Mouse (Mus musculus) cerebellum, adult 11-12 months (tissue): ENCODE results near the gene Flot1.

Experiments
- DNase-seq: peaks from one replicate; pipeline ENCODE4 v3.0.0; 2022

Flot1 gene

GRCm38 (mm10) chr17:35812307-35812706 is 10.7 kb upstream of the Flot1 start:
- no peak for DNase-seq

DNA sequence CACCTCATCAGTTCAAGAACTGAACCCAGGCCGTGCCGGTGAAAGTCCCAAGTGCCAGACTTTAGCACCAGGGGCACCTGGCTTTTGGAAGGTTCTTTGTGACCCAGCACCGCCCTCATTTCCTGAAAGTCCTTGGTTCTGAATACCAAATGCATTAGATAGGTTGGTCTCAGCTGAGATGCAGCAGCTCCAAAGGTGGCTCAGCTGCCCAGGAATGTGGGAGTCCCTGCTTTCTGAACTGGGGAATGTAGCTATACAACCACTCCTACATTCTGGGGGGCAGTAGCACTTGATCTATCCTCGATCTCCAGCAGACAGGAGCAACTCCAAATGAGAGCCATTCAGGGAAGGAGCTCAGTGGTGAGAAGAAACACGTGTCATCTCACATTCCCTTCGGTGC is 10.3 kb upstream of the Flot1 start:
- no peak for DNase-seq

DNA sequence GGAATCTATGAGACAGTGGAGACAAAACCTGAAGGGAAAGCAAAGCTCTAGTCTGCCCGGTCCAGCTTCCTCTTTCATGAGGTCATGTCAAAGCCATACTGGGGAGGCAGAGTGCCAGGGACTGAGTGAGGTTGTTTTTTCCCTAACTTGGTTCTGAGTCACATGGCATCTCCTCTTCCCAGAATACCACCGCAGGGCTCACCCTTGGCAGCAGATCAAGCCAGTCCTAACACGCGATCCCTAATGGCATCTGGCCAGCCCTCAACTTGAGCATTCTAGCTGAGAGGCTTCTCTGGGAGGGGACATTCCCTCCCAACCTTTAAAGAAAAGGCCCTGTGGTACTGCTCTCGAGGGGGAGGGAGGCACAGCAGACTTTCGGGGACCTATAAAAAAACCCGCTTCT is 9.8 kb upstream of the Flot1 start:
- DNase-seq: no peak

DNA sequence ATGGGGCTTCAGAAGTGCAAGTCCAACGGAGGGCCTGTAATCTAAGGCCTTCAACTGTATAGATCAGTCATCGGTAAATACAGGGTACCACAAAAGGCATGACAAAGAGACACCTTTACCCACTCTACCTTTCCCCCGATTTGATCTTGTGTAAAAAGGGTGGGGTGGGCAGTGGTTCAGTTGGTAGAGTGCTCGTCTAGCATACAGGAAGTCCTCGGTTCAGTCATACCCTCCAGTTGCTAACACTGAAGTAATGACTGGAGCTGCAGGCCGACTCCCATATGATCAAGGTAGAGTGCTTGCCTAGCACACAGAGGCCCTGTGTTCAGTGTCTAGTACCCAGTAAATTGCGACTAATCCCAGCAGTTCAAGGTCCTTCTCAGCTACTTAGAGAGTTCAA is 9.4 kb upstream of the Flot1 start:
- DNase-seq: no peak

DNA sequence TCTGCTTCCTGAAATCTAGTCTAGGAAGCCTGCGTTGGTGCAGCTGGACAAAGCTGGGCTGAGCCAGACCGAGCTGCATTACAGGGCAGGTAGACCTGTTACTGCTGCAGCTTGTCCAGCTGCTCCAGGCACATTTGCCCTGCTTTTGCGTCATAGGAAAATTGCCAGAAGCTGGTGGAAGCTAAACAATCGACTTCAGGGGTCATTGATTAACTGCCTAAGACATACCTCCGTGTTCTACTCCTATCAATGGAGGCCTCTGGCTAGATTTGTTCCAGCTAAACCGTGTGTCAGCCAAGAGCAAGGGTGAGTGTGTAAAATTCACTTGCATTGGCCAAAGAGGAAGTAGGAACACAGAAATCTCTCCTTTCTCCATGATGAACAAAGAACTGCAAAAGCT is 8.4 kb upstream of the Flot1 start:
- DNase-seq: no peak

DNA sequence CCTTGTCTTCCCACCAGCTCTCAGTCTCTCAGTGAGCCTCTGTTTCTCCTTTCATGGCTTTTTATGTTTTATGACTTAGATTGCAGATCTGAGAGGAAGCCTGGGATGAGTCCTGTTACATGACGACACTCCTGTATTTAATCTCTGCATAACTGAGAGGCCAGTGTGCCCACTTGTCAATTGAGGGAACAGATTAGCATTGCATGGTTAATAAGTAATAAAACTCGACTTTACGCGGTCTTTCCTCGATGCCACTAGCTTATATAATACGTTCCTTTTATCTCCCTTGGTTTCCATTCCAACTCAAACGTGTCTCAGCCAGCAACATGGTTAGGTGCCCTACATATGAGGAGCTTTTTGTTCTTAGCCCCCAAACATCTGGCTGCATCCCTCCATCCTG is 7.2 kb upstream of the Flot1 start:
- no peak for DNase-seq

GRCm38 (mm10) chr17:35816686-35817085 is 6.3 kb upstream of the Flot1 start:
- no peak for DNase-seq

DNA sequence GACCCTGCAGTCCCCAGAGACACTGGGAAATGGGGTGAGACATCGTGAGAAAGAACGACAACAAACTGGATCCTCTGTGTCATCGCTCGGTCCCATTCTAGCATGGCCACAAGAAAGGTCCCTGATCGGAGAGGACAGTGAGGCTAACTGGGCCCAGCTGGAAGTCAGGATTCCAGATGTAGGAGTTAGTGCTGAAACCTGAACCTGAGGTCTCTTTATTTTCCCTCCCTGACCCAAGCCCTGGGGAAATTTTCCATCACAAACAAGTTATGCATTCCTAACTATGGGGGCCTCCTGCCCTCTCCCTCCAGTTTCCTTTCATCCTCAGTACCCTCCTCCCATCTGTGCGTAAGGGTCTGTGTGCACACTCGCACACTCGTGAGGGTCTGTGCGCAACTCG is 5.8 kb upstream of the Flot1 start:
- no peak for DNase-seq

GRCm38 (mm10) chr17:35820111-35820510 is 2.9 kb upstream of the Flot1 start:
- DNase-seq: no peak

DNA sequence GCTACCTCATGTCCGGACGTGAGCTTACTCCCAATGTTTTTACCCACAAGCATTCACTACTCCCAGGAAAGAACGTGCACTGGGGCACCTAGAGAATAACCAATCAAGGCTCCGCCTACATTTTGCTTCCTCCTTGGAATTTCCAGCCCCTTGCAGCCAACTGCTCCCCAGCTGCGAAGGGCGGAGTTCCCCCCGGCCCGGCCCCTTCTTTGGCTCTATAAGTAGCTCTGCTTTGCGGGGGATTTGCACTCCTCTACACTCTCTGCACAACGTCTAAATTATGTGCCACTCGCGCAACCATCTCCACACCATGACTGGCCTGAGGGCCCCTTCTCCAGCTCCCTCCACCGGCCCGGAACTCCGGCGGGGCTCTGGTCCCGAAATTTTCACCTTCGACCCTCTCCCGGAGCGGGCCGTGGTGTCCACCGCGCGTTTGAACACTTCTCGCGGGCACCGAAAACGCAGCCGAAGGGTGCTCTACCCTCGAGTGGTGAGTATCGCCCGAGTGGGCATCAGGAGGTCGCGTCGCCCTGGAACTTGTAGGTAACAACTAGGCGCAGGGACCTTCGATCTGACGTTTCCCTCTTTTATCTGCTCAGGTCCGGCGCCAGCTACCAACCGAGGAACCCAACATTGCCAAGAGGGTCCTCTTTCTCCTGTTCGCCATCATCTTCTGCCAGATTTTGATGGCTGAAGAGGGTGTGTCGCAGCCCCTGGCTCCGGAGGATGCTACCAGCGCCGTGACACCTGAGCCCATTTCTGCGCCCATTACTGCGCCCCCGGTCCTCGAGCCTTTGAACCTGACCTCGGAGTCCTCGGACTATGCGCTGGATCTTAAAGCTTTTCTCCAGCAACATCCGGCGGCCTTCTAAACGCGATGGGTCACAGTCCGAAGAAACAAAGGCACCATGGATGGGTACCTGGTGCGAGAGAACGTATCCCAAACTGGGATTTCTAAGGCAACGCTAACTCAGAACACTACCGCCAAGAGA is 1.3 kb upstream of the Flot1 start, which contains the start of gene Ier3:
Gene Ier3, plus strand, starts transcription at position 246 of the 992 bp plus-strand sequence.
- DNase-seq: peak; percentile 63

DNA sequence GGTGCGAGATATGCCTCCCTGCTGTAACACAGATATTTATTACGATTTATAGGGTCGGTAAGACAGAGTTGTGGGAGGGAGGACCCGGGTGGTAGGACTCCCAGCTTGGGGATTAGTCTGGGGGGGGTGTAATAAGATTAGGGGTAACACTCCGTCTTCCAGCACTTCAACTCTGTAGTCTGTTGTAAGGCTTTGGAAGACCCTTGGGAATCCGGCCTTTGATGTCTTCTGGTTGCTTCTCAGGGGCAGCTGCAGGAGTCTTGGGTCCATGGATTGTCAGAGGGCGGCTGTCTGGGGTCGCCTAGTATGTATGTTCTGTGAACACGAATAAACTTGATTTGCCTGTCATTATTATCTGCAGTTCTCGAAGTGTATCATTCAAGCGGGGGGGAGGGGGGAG is 466 bp upstream of the Flot1 start:
- peak; percentile 46 for DNase-seq

- no peak for DNase-seq
Observed at GRCm38 (mm10) chr17:35824402-35824801, 1.4 kb downstream of the Flot1 start.

- DNase-seq: no peak
Observed at GRCm38 (mm10) chr17:35825109-35825850, 2.2 kb downstream of the Flot1 start.

GRCm38 (mm10) chr17:35829737-35830136 is 6.7 kb downstream of the Flot1 start:
- peak; percentile 81 for DNase-seq

DNA sequence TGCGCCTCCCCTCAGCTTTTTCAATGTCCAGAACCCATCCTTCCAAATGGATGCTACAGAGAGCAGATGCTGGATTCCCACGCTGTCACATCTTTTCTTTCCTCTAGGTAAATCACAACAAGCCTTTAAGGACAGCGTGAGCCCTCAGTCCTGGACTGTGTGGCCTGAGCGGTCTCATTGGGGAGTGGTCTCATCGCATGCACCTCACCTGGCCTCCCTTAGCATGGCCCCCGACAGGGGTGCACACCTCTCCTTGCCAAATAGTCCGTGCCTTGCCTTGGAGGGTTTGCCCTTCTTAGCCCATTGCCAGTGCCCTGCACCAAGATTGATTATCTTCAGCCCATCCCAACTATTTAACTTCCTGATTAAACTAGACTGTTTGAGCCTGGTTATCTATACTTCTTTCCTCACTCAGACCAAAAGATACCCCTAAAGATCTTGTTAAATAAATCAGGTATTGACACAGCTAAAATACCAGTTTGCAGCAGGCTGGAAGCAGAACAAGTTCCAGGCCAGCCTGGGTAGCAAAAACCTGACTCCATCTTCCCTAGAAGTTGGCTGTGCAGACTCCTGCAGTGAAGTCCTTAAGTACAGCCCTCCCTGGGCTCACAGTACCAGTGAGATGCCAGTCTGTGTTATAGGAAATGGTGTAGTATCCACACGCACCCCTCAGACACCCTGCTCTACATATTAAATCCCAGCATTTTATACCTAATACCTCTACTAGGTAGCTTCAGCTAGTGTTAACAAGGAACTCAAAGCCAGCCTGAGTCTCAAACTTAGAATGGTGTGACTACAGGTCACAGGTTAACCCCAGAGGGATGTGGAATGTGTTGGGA is 9.6 kb downstream of the Flot1 start:
- DNase-seq: no peak

- peak; percentile 48 for DNase-seq
Observed at GRCm38 (mm10) chr17:35833239-35833751, 10.3 kb downstream of the Flot1 start.

DNA sequence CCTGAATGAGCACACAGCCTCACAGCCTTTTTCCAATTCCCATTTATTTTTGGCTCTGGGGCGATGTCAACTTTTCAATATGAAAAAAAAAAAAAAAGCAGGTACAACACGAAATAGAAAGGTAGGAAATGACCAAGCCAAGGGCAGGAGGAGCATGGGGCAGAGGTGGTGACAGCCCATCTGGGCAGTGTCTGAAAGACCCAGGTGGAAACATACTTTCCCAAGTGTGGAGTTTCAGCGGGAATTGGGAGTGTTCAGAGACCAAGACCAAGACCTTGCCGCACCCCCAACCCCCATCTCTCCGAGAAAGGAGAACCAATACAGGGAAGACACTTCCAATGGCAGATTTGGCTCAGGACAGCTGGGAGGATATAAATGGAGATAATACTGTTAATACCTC is 10.9 kb downstream of the Flot1 start:
- DNase-seq: no peak

- no peak for DNase-seq
Observed at GRCm38 (mm10) chr17:35834696-35835422, 11.8 kb downstream of the Flot1 start.

DNA sequence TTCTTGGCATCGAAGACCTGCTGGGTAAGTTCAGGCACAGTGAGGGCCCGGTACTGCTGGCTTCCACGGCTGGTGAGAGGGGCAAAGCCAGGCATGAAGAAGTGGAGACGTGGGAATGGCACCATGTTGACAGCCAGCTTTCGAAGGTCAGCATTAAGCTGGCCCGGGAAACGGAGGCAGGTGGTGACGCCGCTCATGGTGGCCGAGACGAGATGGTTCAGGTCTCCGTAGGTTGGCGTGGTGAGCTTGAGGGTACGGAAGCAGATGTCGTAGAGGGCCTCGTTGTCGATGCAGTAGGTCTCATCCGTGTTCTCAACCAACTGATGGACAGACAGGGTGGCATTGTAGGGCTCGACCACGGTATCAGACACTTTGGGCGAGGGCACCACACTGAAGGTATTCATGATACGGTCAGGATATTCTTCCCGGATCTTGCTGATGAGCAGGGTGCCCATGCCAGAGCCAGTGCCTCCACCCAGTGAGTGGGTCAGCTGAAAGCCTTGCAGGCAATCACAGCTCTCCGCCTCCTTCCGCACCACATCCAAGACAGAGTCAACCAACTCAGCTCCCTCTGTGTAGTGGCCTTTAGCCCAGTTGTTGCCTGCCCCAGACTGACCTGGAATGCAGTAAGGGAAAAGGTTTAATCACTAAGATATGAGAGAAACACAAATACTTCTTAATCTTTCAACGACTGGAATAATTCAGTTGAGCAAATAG is 12.6 kb downstream of the Flot1 start:
- DNase-seq: peak; percentile 59

GRCm38 (mm10) chr17:35836178-35836965 is 13.3 kb downstream of the Flot1 start:
- peak; percentile 82 for DNase-seq
